Mouse (Mus musculus): ENCODE results near the gene Kif1b. TPM values are rescaled to one million over a fixed set of nuclear protein-coding genes. Genes with fewer than 3 reads are reported as not detected.
"Not testable (repeated sequence)": the region's sequence is repeated elsewhere in the genome, so short reads cannot be mapped to it uniquely, and the experiment has no call there.

Gene Kif1b
- polyA plus RNA-seq, 1 experiment from 2014 or later: 224 TPM

DNA sequence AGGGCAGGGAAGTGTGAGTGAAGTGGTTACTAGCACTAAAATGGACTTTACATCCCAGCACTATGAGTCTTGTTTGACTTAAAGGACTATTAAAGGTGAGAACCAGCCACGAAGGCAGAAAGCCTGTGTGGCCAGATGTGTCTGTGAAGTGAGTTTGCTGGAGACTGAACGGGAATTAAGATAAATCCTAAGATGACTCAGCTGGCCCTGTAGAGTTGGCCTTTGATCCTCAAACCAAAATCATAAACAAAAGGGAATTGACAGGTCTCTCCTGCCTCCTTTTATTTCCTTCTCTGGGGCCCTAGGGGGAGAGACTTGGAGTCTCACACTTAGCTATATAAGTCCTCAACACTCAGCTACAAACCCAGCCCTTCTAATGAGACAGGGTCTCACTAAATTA lies 92.1 kb downstream of the Kif1b start:
- H3K36me3 ChIP-seq (ENCODE audit: control insufficient read depth, insufficient read depth, low read length): peaks cover 70% of the 10 kb centered on the region
- no peak for ATAC-seq (ENCODE audit: low read depth)
- no peak overlapping the region for H3K9ac ChIP-seq (replicated peaks; ENCODE audit: low read depth, low read length)
- H3K4me1 ChIP-seq (ENCODE audit: control insufficient read depth, insufficient read depth, low read length): peaks cover 10% of the 10 kb centered on the region
- no peaks in the 10 kb centered on the region for H3K9me3 ChIP-seq (ENCODE audit: control insufficient read depth, low read length)
- 67% methylated on average over 2 of the region's 2 CpGs for whole genome bisulfite sequencing
- no peak overlapping the region for H3K4me3 ChIP-seq (ENCODE audit: low read depth, low read length)
- H3K27me3 ChIP-seq (ENCODE audit: control insufficient read depth, insufficient read depth, low read length): no peaks in the 10 kb centered on the region
- H3K4me2 ChIP-seq (ENCODE audit: low read depth, low read length): no peak overlapping the region
- H3K27ac ChIP-seq (ENCODE audit: low read depth, low read length): no peak overlapping the region

- not testable (repeated sequence) for H3K4me2 ChIP-seq (ENCODE audit: low read depth, low read length); H3K27me3 ChIP-seq (ENCODE audit: control insufficient read depth, insufficient read depth, low read length); H3K27ac ChIP-seq (ENCODE audit: low read depth, low read length); ATAC-seq (ENCODE audit: low read depth); H3K4me1 ChIP-seq (ENCODE audit: control insufficient read depth, insufficient read depth, low read length); H3K9me3 ChIP-seq (ENCODE audit: control insufficient read depth, low read length); H3K9ac ChIP-seq (replicated peaks; ENCODE audit: low read depth, low read length); H3K4me3 ChIP-seq (ENCODE audit: low read depth, low read length)
- WGBS: 95% methylated on average over 2 of the region's 2 CpGs
- H3K36me3 ChIP-seq (ENCODE audit: control insufficient read depth, insufficient read depth, low read length): peaks cover 71% of the 10 kb centered on the region
These were observed 93.0 kb downstream of the Kif1b start for GRCm38 (mm10) chr4:149214468-149214867.

- H3K9ac ChIP-seq (replicated peaks; ENCODE audit: low read depth, low read length): no peak overlapping the region
- no peaks in the 10 kb centered on the region for H3K4me1 ChIP-seq (ENCODE audit: control insufficient read depth, insufficient read depth, low read length)
- H3K9me3 ChIP-seq (ENCODE audit: control insufficient read depth, low read length): no peaks in the 10 kb centered on the region
- H3K36me3 ChIP-seq (ENCODE audit: control insufficient read depth, insufficient read depth, low read length): peaks cover 73% of the 10 kb centered on the region
- WGBS: 96% methylated on average over 9 of the region's 9 CpGs
- H3K4me2 ChIP-seq (ENCODE audit: low read depth, low read length): no peak overlapping the region
- no peak for ATAC-seq (ENCODE audit: low read depth)
- no peak overlapping the region for H3K27ac ChIP-seq (ENCODE audit: low read depth, low read length)
- no peak overlapping the region for H3K4me3 ChIP-seq (ENCODE audit: low read depth, low read length)
- no peaks in the 10 kb centered on the region for H3K27me3 ChIP-seq (ENCODE audit: control insufficient read depth, insufficient read depth, low read length)
These were observed 94.0 kb downstream of the Kif1b start for GRCm38 (mm10) chr4:149213466-149213865.

- H3K36me3 ChIP-seq (ENCODE audit: control insufficient read depth, insufficient read depth, low read length): peaks cover 75% of the 10 kb centered on the region
- not testable (repeated sequence) for ATAC-seq (ENCODE audit: low read depth); H3K4me3 ChIP-seq (ENCODE audit: low read depth, low read length); H3K4me2 ChIP-seq (ENCODE audit: low read depth, low read length); H3K4me1 ChIP-seq (ENCODE audit: control insufficient read depth, insufficient read depth, low read length); H3K27me3 ChIP-seq (ENCODE audit: control insufficient read depth, insufficient read depth, low read length); H3K27ac ChIP-seq (ENCODE audit: low read depth, low read length); H3K9me3 ChIP-seq (ENCODE audit: control insufficient read depth, low read length); H3K9ac ChIP-seq (replicated peaks; ENCODE audit: low read depth, low read length)
- 98% methylated on average over 6 of the region's 6 CpGs for WGBS
These were observed 96.1 kb downstream of the Kif1b start for GRCm38 (mm10) chr4:149211441-149211840.

GRCm38 (mm10) chr4:149202467-149202866 lies 105.0 kb downstream of the Kif1b start:
- Histone ChIP-seq H3K9ac (replicated peaks; ENCODE audit: low read depth, low read length) (no peak overlapping the region), H3K27ac (ENCODE audit: low read depth, low read length) (no peak overlapping the region), H3K4me1 (ENCODE audit: control insufficient read depth, insufficient read depth, low read length) (no peaks in the 10 kb centered on the region), H3K27me3 (ENCODE audit: control insufficient read depth, insufficient read depth, low read length) (no peaks in the 10 kb centered on the region), H3K4me3 (ENCODE audit: low read depth, low read length) (no peak overlapping the region), H3K36me3 (ENCODE audit: control insufficient read depth, insufficient read depth, low read length) (peaks cover 82% of the 10 kb centered on the region), H3K4me2 (ENCODE audit: low read depth, low read length) (no peak overlapping the region), H3K9me3 (ENCODE audit: control insufficient read depth, low read length) (no peaks in the 10 kb centered on the region)
- no peak for ATAC-seq (ENCODE audit: low read depth)
- WGBS: 88% methylated on average over 3 of the region's 3 CpGs

DNA sequence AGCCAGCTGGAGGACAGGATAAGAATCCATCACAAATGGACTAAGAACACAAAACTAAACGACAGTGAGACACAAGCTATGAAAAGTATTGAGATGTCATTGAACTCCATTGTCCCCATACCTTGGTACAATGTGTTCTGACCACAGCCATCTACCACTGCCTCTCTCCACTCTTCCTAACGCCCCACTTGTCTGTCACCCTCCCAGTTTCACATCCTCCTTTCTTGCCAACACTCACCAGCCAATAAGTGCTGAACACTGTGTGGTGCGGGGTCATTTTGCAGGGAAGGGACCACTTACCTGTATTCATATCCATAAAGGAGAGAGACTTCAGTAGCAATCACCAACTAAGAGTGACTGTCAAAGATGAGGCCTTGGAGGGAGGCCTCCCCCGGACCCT lies 106.4 kb downstream of the Kif1b start:
- H3K9me3 ChIP-seq (ENCODE audit: control insufficient read depth, low read length): no peaks in the 10 kb centered on the region
- no peak overlapping the region for H3K9ac ChIP-seq (replicated peaks; ENCODE audit: low read depth, low read length)
- WGBS: 94% methylated on average over 4 of the region's 4 CpGs
- H3K27me3 ChIP-seq (ENCODE audit: control insufficient read depth, insufficient read depth, low read length): no peaks in the 10 kb centered on the region
- no peak for ATAC-seq (ENCODE audit: low read depth)
- no peaks in the 10 kb centered on the region for H3K4me1 ChIP-seq (ENCODE audit: control insufficient read depth, insufficient read depth, low read length)
- H3K4me3 ChIP-seq (ENCODE audit: low read depth, low read length): no peak overlapping the region
- H3K36me3 ChIP-seq (ENCODE audit: control insufficient read depth, insufficient read depth, low read length): peaks cover 81% of the 10 kb centered on the region
- H3K27ac ChIP-seq (ENCODE audit: low read depth, low read length): no peak overlapping the region
- H3K4me2 ChIP-seq (ENCODE audit: low read depth, low read length): no peak overlapping the region

DNA sequence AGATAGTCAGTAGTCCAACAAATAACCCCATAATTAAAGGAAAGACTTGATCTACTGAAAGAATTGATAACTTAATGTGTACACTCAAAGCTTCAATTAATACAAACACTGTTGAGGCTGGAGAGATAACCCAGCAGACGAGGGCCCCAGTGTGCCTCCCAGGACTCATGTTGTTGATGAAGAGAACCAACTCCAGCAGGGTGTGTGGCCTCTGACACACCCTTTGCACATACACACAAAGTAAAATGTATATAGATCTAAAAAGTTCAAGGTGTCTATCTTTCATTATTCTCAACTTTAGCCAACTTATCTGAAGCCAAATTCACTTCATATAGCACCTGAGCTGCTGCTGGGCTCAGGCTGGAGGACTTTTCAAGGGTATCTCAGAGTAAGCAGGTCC lies 110.3 kb downstream of the Kif1b start:
- WGBS: 95% methylated on average over 1 of the region's 1 CpGs
- no peaks in the 10 kb centered on the region for H3K4me1 ChIP-seq (ENCODE audit: control insufficient read depth, insufficient read depth, low read length)
- peaks cover 77% of the 10 kb centered on the region for H3K36me3 ChIP-seq (ENCODE audit: control insufficient read depth, insufficient read depth, low read length)

GRCm38 (mm10) chr4:149191103-149191502 lies 116.4 kb downstream of the Kif1b start:
- Histone ChIP-seq H3K9me3 (ENCODE audit: control insufficient read depth, low read length) (no peaks in the 10 kb centered on the region), H3K27ac (ENCODE audit: low read depth, low read length) (no peak overlapping the region), H3K27me3 (ENCODE audit: control insufficient read depth, insufficient read depth, low read length) (no peaks in the 10 kb centered on the region), H3K4me3 (ENCODE audit: low read depth, low read length) (no peak overlapping the region), H3K4me1 (ENCODE audit: control insufficient read depth, insufficient read depth, low read length) (no peaks in the 10 kb centered on the region), H3K9ac (replicated peaks; ENCODE audit: low read depth, low read length) (no peak overlapping the region), H3K4me2 (ENCODE audit: low read depth, low read length) (no peak overlapping the region), H3K36me3 (ENCODE audit: control insufficient read depth, insufficient read depth, low read length) (peaks cover 77% of the 10 kb centered on the region)
- no peak for ATAC-seq (ENCODE audit: low read depth)
- WGBS: 96% methylated on average over 7 of the region's 7 CpGs

More for the DNA sequence above, 110.3 kb downstream of the Kif1b start:
- Histone ChIP-seq H3K27ac (ENCODE audit: low read depth, low read length) (no peak overlapping the region), H3K4me3 (ENCODE audit: low read depth, low read length) (no peak overlapping the region), H3K4me2 (ENCODE audit: low read depth, low read length) (no peak overlapping the region), H3K27me3 (ENCODE audit: control insufficient read depth, insufficient read depth, low read length) (no peaks in the 10 kb centered on the region), H3K9ac (replicated peaks; ENCODE audit: low read depth, low read length) (no peak overlapping the region), H3K9me3 (ENCODE audit: control insufficient read depth, low read length) (no peaks in the 10 kb centered on the region)
- ATAC-seq (ENCODE audit: low read depth): no peak

- H3K27ac ChIP-seq (ENCODE audit: low read depth, low read length): no peak overlapping the region
- no peaks in the 10 kb centered on the region for H3K27me3 ChIP-seq (ENCODE audit: control insufficient read depth, insufficient read depth, low read length)
- 96% methylated on average over 2 of the region's 2 CpGs for WGBS
- no peak overlapping the region for H3K4me2 ChIP-seq (ENCODE audit: low read depth, low read length)
- H3K4me3 ChIP-seq (ENCODE audit: low read depth, low read length): no peak overlapping the region
- no peak overlapping the region for H3K9ac ChIP-seq (replicated peaks; ENCODE audit: low read depth, low read length)
- no peak for ATAC-seq (ENCODE audit: low read depth)
- H3K9me3 ChIP-seq (ENCODE audit: control insufficient read depth, low read length): no peaks in the 10 kb centered on the region
- peaks cover 84% of the 10 kb centered on the region for H3K36me3 ChIP-seq (ENCODE audit: control insufficient read depth, insufficient read depth, low read length)
- H3K4me1 ChIP-seq (ENCODE audit: control insufficient read depth, insufficient read depth, low read length): no peaks in the 10 kb centered on the region
These were observed 118.9 kb downstream of the Kif1b start for GRCm38 (mm10) chr4:149188563-149188962.

- no peaks in the 10 kb centered on the region for H3K9me3 ChIP-seq (ENCODE audit: control insufficient read depth, low read length)
- peaks cover 93% of the 10 kb centered on the region for H3K36me3 ChIP-seq (ENCODE audit: control insufficient read depth, insufficient read depth, low read length)
- H3K27ac ChIP-seq (ENCODE audit: low read depth, low read length): no peak overlapping the region
- no peaks in the 10 kb centered on the region for H3K4me1 ChIP-seq (ENCODE audit: control insufficient read depth, insufficient read depth, low read length)
- no peak for ATAC-seq (ENCODE audit: low read depth)
- WGBS: 63% methylated on average over 4 of the region's 4 CpGs
- no peak overlapping the region for H3K4me2 ChIP-seq (ENCODE audit: low read depth, low read length)
- H3K9ac ChIP-seq (replicated peaks; ENCODE audit: low read depth, low read length): no peak overlapping the region
- no peaks in the 10 kb centered on the region for H3K27me3 ChIP-seq (ENCODE audit: control insufficient read depth, insufficient read depth, low read length)
- H3K4me3 ChIP-seq (ENCODE audit: low read depth, low read length): no peak overlapping the region
These were observed 124.7 kb downstream of the Kif1b start for GRCm38 (mm10) chr4:149182755-149183154.

Measured in neural tube, embryonic 14.5 days (tissue).